ENCODE assay signal across 29 mouse cellular contexts in the genomic region with DNA sequence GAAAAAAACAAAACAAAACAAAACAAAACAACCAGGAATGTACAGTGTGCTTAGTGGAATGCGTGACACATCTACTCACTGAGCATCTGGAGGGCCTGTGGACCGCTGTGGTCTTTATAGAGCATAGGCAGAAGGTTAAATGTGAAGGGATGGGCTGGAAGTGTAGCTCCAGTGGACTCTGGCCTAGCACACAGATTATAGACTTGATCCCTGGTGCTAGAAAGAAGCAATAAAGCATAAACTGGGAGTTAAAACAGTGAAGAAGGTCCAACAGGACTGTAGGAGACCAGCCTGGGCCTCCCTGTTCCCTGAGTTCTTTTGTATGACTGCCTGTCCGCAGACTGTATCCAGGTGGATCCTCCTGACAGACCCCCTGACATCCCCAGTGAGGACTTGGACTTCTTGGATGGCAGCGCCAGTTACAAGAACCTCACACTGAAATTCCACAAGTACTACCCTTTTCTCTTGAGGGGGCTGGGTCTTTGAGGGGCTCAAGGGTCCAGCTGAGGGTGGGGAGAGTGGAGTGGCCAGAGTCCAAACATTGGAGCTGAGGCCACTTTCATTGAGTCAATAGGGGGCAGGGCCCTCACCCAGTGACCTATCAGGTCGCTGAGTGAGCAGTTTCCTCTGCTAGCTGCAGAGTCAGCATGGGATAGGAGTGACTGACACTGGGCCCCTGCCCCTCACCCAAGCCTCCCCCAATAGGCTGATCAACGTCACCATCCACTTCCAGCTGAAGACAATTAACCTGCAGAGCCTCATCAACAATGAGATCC. TPM values are rescaled to one million over a fixed set of nuclear protein-coding genes. Genes with fewer than 3 reads are reported as not detected.
DNase-seq lines count a peak whose midpoint lies in the region; ATAC-seq lines count a peak whose summit lies in the region.
"Had no signal": no experiment of that assay in that cellular context is flagged by ENCODE, and none has a peak within 500 bp of the region (broad histone marks: within the 10 kb centered on the region; RNA-seq: fewer than 3 reads in every experiment).

No protein-coding gene starts in this region.

- H3K4me1 ChIP-seq in kidney, embryonic 14.5 days (ENCODE audit: control insufficient read depth, insufficient read depth, low read length): no peaks in the 10 kb centered on the region
- H3K4me1 ChIP-seq in intestine, embryonic 16.5 days (ENCODE audit: control insufficient read depth, insufficient read depth, low read length): no peaks in the 10 kb centered on the region
- peaks cover 8% of the 10 kb centered on the region for H3K4me1 ChIP-seq in liver, embryonic 13.5 days (replicated peaks)
- H3K4me1 ChIP-seq in stomach, embryonic 16.5 days (ENCODE audit: control insufficient read depth, insufficient read depth, low read length): no peaks in the 10 kb centered on the region
- H3K4me1 ChIP-seq: embryonic facial prominence, embryonic 10.5 days; forebrain, embryonic 15.5 days; heart, embryonic 13.5 days; hindbrain, embryonic 13.5 days; lung, embryonic 15.5 days; neural tube, embryonic 13.5 days had no signal

- H3K4me2 ChIP-seq in kidney, embryonic 14.5 days (replicated peaks; ENCODE audit: low read depth, low read length): no peak overlapping the region
- no peak overlapping the region for H3K4me2 ChIP-seq in intestine, embryonic 16.5 days (ENCODE audit: low read depth, low read length)
- no peak overlapping the region for H3K4me2 ChIP-seq in liver, embryonic 13.5 days
- no peak overlapping the region for H3K4me2 ChIP-seq in stomach, embryonic 16.5 days (ENCODE audit: low read depth, low read length)
- H3K4me2 ChIP-seq: forebrain, embryonic 15.5 days; heart, embryonic 13.5 days; hindbrain, embryonic 13.5 days; lung, embryonic 15.5 days; neural tube, embryonic 13.5 days had no signal

- H3K36me3 ChIP-seq in kidney, embryonic 14.5 days (ENCODE audit: control insufficient read depth, insufficient read depth, low read length): peaks cover 44% of the 10 kb centered on the region
- H3K36me3 ChIP-seq in intestine, embryonic 16.5 days (ENCODE audit: control insufficient read depth, insufficient read depth, low read length): peaks cover 8% of the 10 kb centered on the region; the same call in 1 of the 2 replicates
- peaks cover 52% of the 10 kb centered on the region for H3K36me3 ChIP-seq in liver, embryonic 13.5 days
- peaks cover 9% of the 10 kb centered on the region; the same call in 1 of the 2 replicates for H3K36me3 ChIP-seq in stomach, embryonic 16.5 days (ENCODE audit: control insufficient read depth, insufficient read depth, low read length)

- no peak overlapping the region for H3K4me3 ChIP-seq in kidney, embryonic 14.5 days (ENCODE audit: low read length)
- H3K4me3 ChIP-seq in intestine, embryonic 16.5 days (ENCODE audit: low read length): no peak overlapping the region
- H3K4me3 ChIP-seq in liver, embryonic 13.5 days (replicated peaks): no peak overlapping the region
- no peak overlapping the region for H3K4me3 ChIP-seq in stomach, embryonic 16.5 days (replicated peaks; ENCODE audit: low read length)
- H3K4me3 ChIP-seq: embryonic facial prominence, embryonic 10.5 days; forebrain, embryonic 15.5 days; heart, adult 2 months; heart, embryonic 13.5 days; hindbrain, embryonic 13.5 days; left cerebral cortex, adult 2 months; lung, embryonic 15.5 days; myocyte; neural tube, embryonic 13.5 days had no signal

- no peaks in the 10 kb centered on the region for H3K9me3 ChIP-seq in kidney, embryonic 14.5 days (ENCODE audit: control insufficient read depth, low read length)
- H3K9me3 ChIP-seq in intestine, embryonic 16.5 days (ENCODE audit: control insufficient read depth, low read length): no peaks in the 10 kb centered on the region
- no peaks in the 10 kb centered on the region for H3K9me3 ChIP-seq in liver, embryonic 13.5 days (replicated peaks)
- H3K9me3 ChIP-seq in stomach, embryonic 16.5 days (replicated peaks; ENCODE audit: control insufficient read depth, low read length): no peaks in the 10 kb centered on the region
- H3K9me3 ChIP-seq: embryonic facial prominence, embryonic 10.5 days; forebrain, embryonic 15.5 days; G1E; heart, embryonic 13.5 days; hindbrain, embryonic 13.5 days; lung, embryonic 15.5 days; neural tube, embryonic 13.5 days had no signal

- WGBS in kidney, embryonic 14.5 days: 81% methylated on average over 6 of the region's 6 CpGs
- 83% methylated on average over 6 of the region's 6 CpGs for WGBS in intestine, embryonic 16.5 days
- 67% methylated on average over 6 of the region's 6 CpGs for WGBS in liver, embryonic 13.5 days (ENCODE audit: insufficient replicate concordance)
- 84% methylated on average over 6 of the region's 6 CpGs for WGBS in stomach, embryonic 16.5 days

- H3K27ac ChIP-seq in kidney, embryonic 14.5 days (ENCODE audit: low read depth, low read length): no peak overlapping the region
- peak overlapping the region; percentile 86 for H3K27ac ChIP-seq in intestine, embryonic 16.5 days (ENCODE audit: low read length)
- peak overlapping the region; percentile 44 for H3K27ac ChIP-seq in liver, embryonic 13.5 days
- H3K27ac ChIP-seq in stomach, embryonic 16.5 days (ENCODE audit: low read length): no peak overlapping the region
- H3K27ac ChIP-seq: embryonic facial prominence, embryonic 10.5 days; forebrain, embryonic 15.5 days; heart, adult 2 months; heart, embryonic 13.5 days; hindbrain, embryonic 13.5 days; left cerebral cortex, adult 2 months; lung, embryonic 15.5 days; macrophage; neural tube, embryonic 13.5 days had no signal

- H3K27me3 ChIP-seq in kidney, embryonic 14.5 days (ENCODE audit: control insufficient read depth, insufficient read depth, low read length): no peaks in the 10 kb centered on the region
- no peaks in the 10 kb centered on the region for H3K27me3 ChIP-seq in intestine, embryonic 16.5 days (replicated peaks; ENCODE audit: control insufficient read depth, insufficient read depth, low read length)
- no peaks in the 10 kb centered on the region for H3K27me3 ChIP-seq in liver, embryonic 13.5 days
- H3K27me3 ChIP-seq in stomach, embryonic 16.5 days (ENCODE audit: control insufficient read depth, insufficient read depth, low read length): no peaks in the 10 kb centered on the region
- H3K27me3 ChIP-seq: CH12.LX; forebrain, embryonic 15.5 days; heart, embryonic 13.5 days; hindbrain, embryonic 13.5 days; lung, embryonic 15.5 days; neural tube, embryonic 13.5 days; Patski had no signal

- ATAC-seq in kidney, embryonic 14.5 days (ENCODE audit: low FRiP score, low TSS enrichment): no peak
- ATAC-seq in intestine, embryonic 16.5 days: peak; percentile 79
- ATAC-seq in liver, embryonic 13.5 days (ENCODE audit: low read depth): peak; percentile 60
- ATAC-seq in stomach, embryonic 16.5 days (ENCODE audit: insufficient read depth, low FRiP score): peak; percentile 28; the same call in 1 of the 2 replicates
- ATAC-seq: forebrain, embryonic 15.5 days; midbrain, embryonic 16.5 days; Patski had no signal

- H3K9ac ChIP-seq in kidney, embryonic 14.5 days (ENCODE audit: low read depth, low read length): no peak overlapping the region
- no peak overlapping the region for H3K9ac ChIP-seq in intestine, embryonic 16.5 days (ENCODE audit: low read depth, low read length)
- H3K9ac ChIP-seq in liver, embryonic 13.5 days: no peak overlapping the region
- H3K9ac ChIP-seq in stomach, embryonic 16.5 days (ENCODE audit: low read length): no peak overlapping the region
- H3K9ac ChIP-seq: forebrain, embryonic 15.5 days; heart, embryonic 13.5 days; hindbrain, embryonic 13.5 days; lung, embryonic 15.5 days; neural tube, embryonic 13.5 days had no signal

- DNase-seq in kidney, postnatal 25 days: peak; percentile 26 to 61
- DNase-seq in liver, embryonic 13.5 days: no peak
- DNase-seq in gastrocnemius, adult 18-20 months (ENCODE audit: low spot score): no peak
- no peak for DNase-seq in gastrocnemius, postnatal 25 days
- DNase-seq: adrenal gland, postnatal 36 days; B cell, adult 2 months; gastrocnemius, postnatal 14 days; heart, adult 2 months had no signal

RNA-seq across cellular contexts. Expression of a gene that starts 7.0 kb away (rescaled TPM):
- 21.0 and 25.6 TPM in 2 replicates for polyA plus RNA-seq in kidney, embryonic 14.5 days (2014; fragmentation: Nextera tagmentation; extraction: Ambion mirVana)
- polyA plus RNA-seq in intestine, embryonic 16.5 days (2015; fragmentation: Nextera tagmentation; extraction: Ambion mirVana): 39.9 and 43.3 TPM in 2 replicates
- polyA plus RNA-seq in liver, embryonic 13.5 days (2015; fragmentation: Nextera tagmentation; extraction: Ambion mirVana): 10.6 and 12.4 TPM in 2 replicates
- 36.0 and 37.6 TPM in 2 replicates for polyA plus RNA-seq in stomach, embryonic 16.5 days (2015; fragmentation: Nextera tagmentation; extraction: Ambion mirVana)
- 10 to 100 TPM in 1 of 2 experiments, 1 to 10 TPM in 1; 8.0 to 10.0 TPM for total RNA-seq in gastrocnemius, adult 18-20 months (2021)
- total RNA-seq in gastrocnemius, postnatal 25 days (2021): 10 to 100 TPM in 1 of 2 experiments, 1 to 10 TPM in 1; 8.3 to 11.8 TPM

RNA-seq across cellular contexts. Expression of a gene that starts 7.9 kb away (rescaled TPM):
- polyA plus RNA-seq in kidney, embryonic 14.5 days (2014; fragmentation: Nextera tagmentation; extraction: Ambion mirVana): 29.3 and 39.9 TPM in 2 replicates
- 73.6 and 94.9 TPM in 2 replicates for polyA plus RNA-seq in intestine, embryonic 16.5 days (2015; fragmentation: Nextera tagmentation; extraction: Ambion mirVana)
- 19.8 and 19.9 TPM in 2 replicates for polyA plus RNA-seq in liver, embryonic 13.5 days (2015; fragmentation: Nextera tagmentation; extraction: Ambion mirVana)
- 42.4 and 51.4 TPM in 2 replicates for polyA plus RNA-seq in stomach, embryonic 16.5 days (2015; fragmentation: Nextera tagmentation; extraction: Ambion mirVana)
- total RNA-seq in gastrocnemius, adult 18-20 months (2021): 10 to 100 TPM; 21.5 to 22.5 TPM
- 10 to 100 TPM; 18.6 to 20.4 TPM for total RNA-seq in gastrocnemius, postnatal 25 days (2021)

RNA-seq across cellular contexts. Expression of a gene that starts 15.2 kb away (rescaled TPM):
- 27.9 and 47.9 TPM in 2 replicates for polyA plus RNA-seq in kidney, embryonic 14.5 days (2014; fragmentation: Nextera tagmentation; extraction: Ambion mirVana)
- 30.3 and 31.4 TPM in 2 replicates for polyA plus RNA-seq in intestine, embryonic 16.5 days (2015; fragmentation: Nextera tagmentation; extraction: Ambion mirVana)
- 4.4 and 5.2 TPM in 2 replicates for polyA plus RNA-seq in liver, embryonic 13.5 days (2015; fragmentation: Nextera tagmentation; extraction: Ambion mirVana)
- 32.1 and 32.4 TPM in 2 replicates for polyA plus RNA-seq in stomach, embryonic 16.5 days (2015; fragmentation: Nextera tagmentation; extraction: Ambion mirVana)
- total RNA-seq in gastrocnemius, adult 18-20 months (2021): 10 to 100 TPM; 39.1 to 39.4 TPM
- 10 to 100 TPM; 24.2 to 24.6 TPM for total RNA-seq in gastrocnemius, postnatal 25 days (2021)

RNA-seq across cellular contexts. Expression of a gene that starts 37.5 kb away (rescaled TPM):
- not detected in 2 replicates for polyA plus RNA-seq in kidney, embryonic 14.5 days (2014; fragmentation: Nextera tagmentation; extraction: Ambion mirVana)
- not detected in 2 replicates for polyA plus RNA-seq in intestine, embryonic 16.5 days (2015; fragmentation: Nextera tagmentation; extraction: Ambion mirVana)
- polyA plus RNA-seq in liver, embryonic 13.5 days (2015; fragmentation: Nextera tagmentation; extraction: Ambion mirVana): not detected in 2 replicates
- not detected in 2 replicates for polyA plus RNA-seq in stomach, embryonic 16.5 days (2015; fragmentation: Nextera tagmentation; extraction: Ambion mirVana)
- not detected for total RNA-seq in gastrocnemius, adult 18-20 months (2021)
- total RNA-seq in gastrocnemius, postnatal 25 days (2021): not detected
- total RNA-seq: adrenal gland, adult 18-20 months; adrenal gland, postnatal 36 days; CH12.LX; common myeloid progenitor, adult 5-6 weeks; gastrocnemius, postnatal 14 days; heart, postnatal 25 days had no signal
- polyA plus RNA-seq: G1E; heart, adult 2 months; heart, embryonic 13.5 days; lung, embryonic 15.5 days; macrophage; myocyte; Patski; stomach, embryonic 14.5 days; thymus, postnatal 0 days had no signal

RNA-seq across cellular contexts. Expression of a gene that starts 40.7 kb away (rescaled TPM):
- polyA plus RNA-seq in kidney, embryonic 14.5 days (2014; fragmentation: Nextera tagmentation; extraction: Ambion mirVana): 3.7 and 4.4 TPM in 2 replicates
- polyA plus RNA-seq in intestine, embryonic 16.5 days (2015; fragmentation: Nextera tagmentation; extraction: Ambion mirVana): 17.4 and 17.9 TPM in 2 replicates
- 3.6 and 4.8 TPM in 2 replicates for polyA plus RNA-seq in liver, embryonic 13.5 days (2015; fragmentation: Nextera tagmentation; extraction: Ambion mirVana)
- 10.8 and 12.1 TPM in 2 replicates for polyA plus RNA-seq in stomach, embryonic 16.5 days (2015; fragmentation: Nextera tagmentation; extraction: Ambion mirVana)
- 1 to 10 TPM; 1.9 to 3.2 TPM for total RNA-seq in gastrocnemius, adult 18-20 months (2021)
- 1 to 10 TPM; 2.5 to 3.1 TPM for total RNA-seq in gastrocnemius, postnatal 25 days (2021)

Comparison
In these comparisons a context has a peak if more than half of its experiments do, and no peak if none do; other contexts are left out.
1. DNase-seq: peak in kidney, postnatal 25 days (2 of 2); none in liver, embryonic 13.5 days (single experiment), gastrocnemius, adult 18-20 months (single experiment) and gastrocnemius, postnatal 25 days (single experiment).
2. H3K27ac ChIP-seq: peak in intestine, embryonic 16.5 days (single experiment) and liver, embryonic 13.5 days (single experiment); none in kidney, embryonic 14.5 days (single experiment) and stomach, embryonic 16.5 days (single experiment).